Mouse (Mus musculus) lung, postnatal 0 days (tissue): ENCODE results near the gene Plxdc2. TPM values are rescaled to one million over a fixed set of nuclear protein-coding genes. Genes with fewer than 3 reads are reported as not detected.

Source experiments
- ATAC-seq: fragments of 200-750 bp; cut with Nextera tagmentation; 2 replicates; pipeline ENCODE4 v1.8.0; 2017; ENCODE audit warnings: moderate library complexity
- DNase-seq: peaks from one replicate; pipeline ENCODE4 v3.0.0-alpha.2; 2016; ENCODE audit warnings: low spot score
- H3K27ac ChIP-seq: fragments of 300-500 bp; sonication (generic); 2 replicates; pipeline ENCODE4 v1.5.1; 2014; ENCODE audit warnings: antibody characterized with exemption, mild to moderate bottlenecking, low read length, mixed read lengths
- H3K27me3 ChIP-seq: fragments of 300-500 bp; sonication (generic); replicated peaks from 2 replicates; pipeline ENCODE4 v1.6.1; 2014; ENCODE audit warnings: low read length, mixed read lengths; ENCODE audit not compliant: insufficient read depth
- H3K36me3 ChIP-seq: fragments of 300-500 bp; sonication (generic); 2 replicates; pipeline ENCODE4 v1.6.1; 2014; ENCODE audit warnings: low read length, mixed read lengths; ENCODE audit not compliant: insufficient read depth
- H3K4me1 ChIP-seq: fragments of 300-500 bp; sonication (generic); 2 replicates; pipeline ENCODE4 v1.6.1; 2014; ENCODE audit warnings: antibody characterized with exemption, low read depth, low read length, mixed read lengths; ENCODE audit not compliant: insufficient read depth
- H3K4me2 ChIP-seq: fragments of 300-500 bp; sonication (generic); replicated peaks from 2 replicates; pipeline ENCODE4 v1.6.1; 2014; ENCODE audit warnings: low read depth, mild to moderate bottlenecking, low read length, moderate library complexity, mixed read lengths
- H3K4me3 ChIP-seq: fragments of 300-500 bp; sonication (generic); 2 replicates; pipeline ENCODE4 v1.5.1; 2014; ENCODE audit warnings: low read depth, low read length
- H3K9ac ChIP-seq: fragments of 300-500 bp; sonication (generic); replicated peaks from 2 replicates; pipeline ENCODE4 v1.6.1; 2014; ENCODE audit warnings: low read depth, mild to moderate bottlenecking
- H3K9me3 ChIP-seq: fragments of 300-500 bp; sonication (generic); 2 replicates; pipeline ENCODE4 v1.6.1; 2016; ENCODE audit warnings: low read length, mixed read lengths
- CTCF ChIP-seq: IDR thresholded peaks from 2 replicates; pipeline ENCODE4 v1.5.1; 2016; ENCODE audit warnings: antibody characterized with exemption, mild to moderate bottlenecking
- EP300 ChIP-seq: IDR thresholded peaks from 2 replicates; pipeline ENCODE4 v1.6.1; 2016; ENCODE audit warnings: antibody characterized with exemption, mild to moderate bottlenecking, control low read depth
- WGBS: fragments of 180-500 bp; shearing (Covaris S2); extraction: QIAGEN DNeasy Blood & Tissue Kit; methylation state at CpG from one replicate; pipeline ENCODE4 v1.1.7; 2014; 5-methylcytosine and 5-hydroxymethylcytosine counted together
- polyA plus RNA-seq: library from polyadenylated mRNA; unstranded; fragments of >200 nt; fragmentation: Nextera tagmentation; extraction: Ambion mirVana; gene quantifications from 2 replicates; pipeline ENCODE4 v1.2.1, GENCODE M21; 2015

The Plxdc2 gene
- polyA plus RNA-seq, 1 experiment from 2014 or later: 113 TPM

GRCm38 (mm10) chr2:16532244-16532643 lies 176.1 kb downstream of the Plxdc2 start:
- H3K9me3 ChIP-seq: no peaks in the 10 kb centered on the region
- TF ChIP-seq CTCF (no peak), EP300 (no peak)
- H3K9ac ChIP-seq: no peak overlapping the region
- H3K4me3 ChIP-seq: no peak overlapping the region
- ATAC-seq (no peak), DNase-seq (no peak)
- H3K4me2 ChIP-seq: no peak overlapping the region
- 63% methylated on average over 1 of the region's 1 CpGs for WGBS
- H3K36me3 ChIP-seq: no peaks in the 10 kb centered on the region
- H3K27me3 ChIP-seq: no peaks in the 10 kb centered on the region
- no peak overlapping the region for H3K27ac ChIP-seq
- no peaks in the 10 kb centered on the region for H3K4me1 ChIP-seq

- H3K9ac ChIP-seq: no peak overlapping the region
- TF ChIP-seq EP300 (no peak), CTCF (no peak)
- no peak overlapping the region for H3K4me2 ChIP-seq
- no peak for DNase-seq
- H3K27ac ChIP-seq: no peak overlapping the region
- 57% methylated on average over 2 of the region's 2 CpGs for WGBS
- H3K4me3 ChIP-seq: no peak overlapping the region
- no peaks in the 10 kb centered on the region for H3K27me3 ChIP-seq
- H3K9me3 ChIP-seq: no peaks in the 10 kb centered on the region
- no peak for ATAC-seq
- H3K4me1 ChIP-seq: no peaks in the 10 kb centered on the region
- H3K36me3 ChIP-seq: no peaks in the 10 kb centered on the region
These were observed 178.5 kb downstream of the Plxdc2 start for GRCm38 (mm10) chr2:16534566-16534965.

GRCm38 (mm10) chr2:16541226-16541625 lies 185.1 kb downstream of the Plxdc2 start:
- ATAC-seq: no peak
- WGBS: 70% methylated on average over 3 of the region's 3 CpGs

GRCm38 (mm10) chr2:16545207-16545606 lies 189.1 kb downstream of the Plxdc2 start:
- Histone ChIP-seq H3K4me1 (no peaks in the 10 kb centered on the region), H3K27ac (no peak overlapping the region), H3K4me2 (no peak overlapping the region), H3K36me3 (no peaks in the 10 kb centered on the region), H3K27me3 (no peaks in the 10 kb centered on the region), H3K9ac (no peak overlapping the region), H3K4me3 (no peak overlapping the region), H3K9me3 (no peaks in the 10 kb centered on the region)
- WGBS: 43% methylated on average over 3 of the region's 3 CpGs
- TF ChIP-seq EP300 (no peak), CTCF (no peak)
- ATAC-seq (no peak), DNase-seq (peak; percentile 38)

More at GRCm38 (mm10) chr2:16541226-16541625, 185.1 kb downstream of the Plxdc2 start:
- TF ChIP-seq CTCF (no peak), EP300 (no peak)
- H3K27ac ChIP-seq: no peak overlapping the region
- no peaks in the 10 kb centered on the region for H3K36me3 ChIP-seq
- no peaks in the 10 kb centered on the region for H3K27me3 ChIP-seq
- no peaks in the 10 kb centered on the region for H3K4me1 ChIP-seq
- no peak overlapping the region for H3K4me2 ChIP-seq
- no peak overlapping the region for H3K9ac ChIP-seq
- no peak overlapping the region for H3K4me3 ChIP-seq
- DNase-seq: no peak
- no peaks in the 10 kb centered on the region for H3K9me3 ChIP-seq

- no peak overlapping the region for H3K4me2 ChIP-seq
- DNase-seq (no peak), ATAC-seq (no peak)
- H3K4me1 ChIP-seq: no peaks in the 10 kb centered on the region
- WGBS: 65% methylated on average over 4 of the region's 4 CpGs
- H3K9ac ChIP-seq: no peak overlapping the region
- no peak overlapping the region for H3K27ac ChIP-seq
- TF ChIP-seq CTCF (no peak), EP300 (no peak)
- no peaks in the 10 kb centered on the region for H3K9me3 ChIP-seq
- no peak overlapping the region for H3K4me3 ChIP-seq
- H3K36me3 ChIP-seq: no peaks in the 10 kb centered on the region
- H3K27me3 ChIP-seq: no peaks in the 10 kb centered on the region
These were observed 203.2 kb downstream of the Plxdc2 start for GRCm38 (mm10) chr2:16559287-16559686.

GRCm38 (mm10) chr2:16568263-16568662 lies 212.2 kb downstream of the Plxdc2 start:
- no peak for ATAC-seq
- no peak for TF ChIP-seq EP300
- no peak for TF ChIP-seq CTCF
- 81% methylated on average over 2 of the region's 2 CpGs for WGBS

GRCm38 (mm10) chr2:16571169-16571751 lies 215.2 kb downstream of the Plxdc2 start:
- no peaks in the 10 kb centered on the region for H3K27me3 ChIP-seq
- H3K4me3 ChIP-seq: no peak overlapping the region
- no peak overlapping the region for H3K27ac ChIP-seq
- no peak overlapping the region for H3K4me2 ChIP-seq
- H3K4me1 ChIP-seq: no peaks in the 10 kb centered on the region
- TF ChIP-seq EP300 (no peak), CTCF (no peak)
- no peak overlapping the region for H3K9ac ChIP-seq
- ATAC-seq (no peak), DNase-seq (no peak)
- H3K36me3 ChIP-seq: no peaks in the 10 kb centered on the region
- H3K9me3 ChIP-seq: no peaks in the 10 kb centered on the region
- 87% methylated on average over 13 of the region's 13 CpGs for WGBS

More at GRCm38 (mm10) chr2:16568263-16568662, 212.2 kb downstream of the Plxdc2 start:
- no peak overlapping the region for H3K4me2 ChIP-seq
- H3K27me3 ChIP-seq: no peaks in the 10 kb centered on the region
- no peaks in the 10 kb centered on the region for H3K9me3 ChIP-seq
- no peak overlapping the region for H3K4me3 ChIP-seq
- H3K4me1 ChIP-seq: no peaks in the 10 kb centered on the region
- no peaks in the 10 kb centered on the region for H3K36me3 ChIP-seq
- H3K27ac ChIP-seq: no peak overlapping the region
- H3K9ac ChIP-seq: no peak overlapping the region
- DNase-seq: no peak
